Mouse (Mus musculus) bone marrow, adult 2 months (tissue): ENCODE results near the gene Ociad1. TPM values are rescaled to one million over a fixed set of nuclear protein-coding genes. Genes with fewer than 3 reads are reported as not detected.
A peak's percentile ranks its signal among the peaks of the same experiment; 100 is the strongest.

Experiments used
- H3K27ac ChIP-seq: fragments of 200-500 bp; 2 replicates; pipeline ENCODE4 v1.5.1; 2012; ENCODE audit warnings: low read depth, mild to moderate bottlenecking, control low read depth, inconsistent platforms, low read length; ENCODE audit not compliant: control insufficient read depth, poor library complexity, insufficient read depth
- H3K4me1 ChIP-seq: fragments of 200-500 bp; 2 replicates; pipeline ENCODE4 v1.6.1; 2011; ENCODE audit warnings: low read length; ENCODE audit not compliant: control insufficient read depth, insufficient read depth
- H3K4me3 ChIP-seq: fragments of 200-500 bp; replicated peaks from 2 replicates; pipeline ENCODE3; 2011; ENCODE audit warnings: mild to moderate bottlenecking, low read depth, low read length, control low read depth; ENCODE audit not compliant: control insufficient read depth
- CTCF ChIP-seq: fragments of 200-500 bp; IDR thresholded peaks from 2 replicates; pipeline ENCODE4 v1.5.1; 2011; ENCODE audit warnings: low read length, control low read depth; ENCODE audit not compliant: control insufficient read depth, insufficient read depth
- POLR2A ChIP-seq: fragments of 200-500 bp; IDR thresholded peaks from 2 replicates; pipeline ENCODE4 v1.6.1; 2011; ENCODE audit warnings: low read depth, mild to moderate bottlenecking, control low read depth, low read length, borderline replicate concordance; ENCODE audit not compliant: control insufficient read depth
- WGBS: fragments of 180-500 bp; shearing (Covaris S2); methylation state at CpG from one replicate; pipeline ENCODE4 v1.1.7; 2018; 5-methylcytosine and 5-hydroxymethylcytosine counted together
- polyA plus RNA-seq: library from polyadenylated mRNA; stranded (reverse); fragments of >200 nt; gene quantifications from 2 replicates; pipeline ENCODE4 v1.2.4, GENCODE M21; 2011; ENCODE audit warnings: low replicate concordance; ENCODE audit not compliant: missing spikeins, insufficient read depth, insufficient read length

Ociad1 gene
- polyA plus RNA-seq, 1 experiment, result 217 TPM

- WGBS, result under 1% methylated on average over 129 of the region's 129 CpGs
- Histone ChIP-seq H3K27ac (peak overlapping the region; percentile 95), H3K4me3 (peak overlapping the region; percentile 80), H3K4me1 (peaks cover 1% of the 10 kb centered on the region; the same call in 1 of the 2 replicates)
- TF ChIP-seq POLR2A (peak; percentile 34; the same call in 1 of the 2 replicates), CTCF (no peak)
Observed at GRCm38 (mm10) chr5:73255321-73256251, 37.0 kb upstream of the Ociad1 start.

- peaks cover 1% of the 10 kb centered on the region; the same call in 1 of the 2 replicates for H3K4me1 ChIP-seq
- H3K4me3 ChIP-seq, result peak within 1 kb of the TSS; percentile 80
- under 1% methylated on average over 44 of the region's 44 CpGs for WGBS
- H3K27ac ChIP-seq, result peak within 1 kb of the TSS; percentile 95
- TF ChIP-seq POLR2A, result peak; percentile 37; the same call in 1 of the 2 replicates
- no peak for TF ChIP-seq CTCF
Observed at GRCm38 (mm10) chr5:73256352-73257065, 36.1 kb upstream of the Ociad1 start, which contains the start of gene Fryl. Fryl (minus strand) TSS chr5:73256619.

- no peak for TF ChIP-seq POLR2A
- no peak for TF ChIP-seq CTCF
- H3K27ac ChIP-seq, result peak overlapping the region; percentile 83; the same call in 1 of the 2 replicates
- peak overlapping the region; percentile 72 for H3K4me3 ChIP-seq
- under 1% methylated on average over 11 of the region's 11 CpGs for WGBS
- peaks cover 1% of the 10 kb centered on the region; the same call in 1 of the 2 replicates for H3K4me1 ChIP-seq
Observed at GRCm38 (mm10) chr5:73257096-73257495, 35.5 kb upstream of the Ociad1 start.

GRCm38 (mm10) chr5:73257723-73258122, 34.9 kb upstream of the Ociad1 start:
- WGBS, result 34% methylated on average over 8 of the region's 8 CpGs
- H3K4me3 ChIP-seq, result peak overlapping the region; percentile 41
- peak overlapping the region; percentile 23; the same call in 1 of the 2 replicates for H3K27ac ChIP-seq
- peaks cover 1% of the 10 kb centered on the region; the same call in 1 of the 2 replicates for H3K4me1 ChIP-seq
- no peak for TF ChIP-seq POLR2A
- TF ChIP-seq CTCF, result no peak

GRCm38 (mm10) chr5:73264122-73264521, 28.5 kb upstream of the Ociad1 start:
- WGBS, result 68% methylated on average over 5 of the region's 5 CpGs
- Histone ChIP-seq H3K4me1 (no peaks in the 10 kb centered on the region), H3K4me3 (no peak overlapping the region), H3K27ac (no peak overlapping the region)
- TF ChIP-seq CTCF, result no peak
- TF ChIP-seq POLR2A, result no peak

- Histone ChIP-seq H3K4me1 (no peaks in the 10 kb centered on the region), H3K27ac (no peak overlapping the region), H3K4me3 (no peak overlapping the region)
- TF ChIP-seq POLR2A (no peak), CTCF (no peak)
- 38% methylated on average over 5 of the region's 5 CpGs for WGBS
Observed at GRCm38 (mm10) chr5:73265460-73265859, 27.1 kb upstream of the Ociad1 start.

GRCm38 (mm10) chr5:73268636-73269213, 23.9 kb upstream of the Ociad1 start:
- WGBS, result 87% methylated on average over 11 of the region's 11 CpGs

More at GRCm38 (mm10) chr5:73268636-73269213, 23.9 kb upstream of the Ociad1 start:
- Histone ChIP-seq H3K4me1 (no peaks in the 10 kb centered on the region), H3K27ac (no peak overlapping the region), H3K4me3 (no peak overlapping the region)
- TF ChIP-seq POLR2A (no peak), CTCF (no peak)
